Mouse (Mus musculus): ENCODE measurements at regions not wholly inside any gene's neighbourhood (a gene's known extent, or its start where the extent isn't known, plus 50 kb on each side); places are given as distances from the start of the nearest gene placed in this dataset.

GRCm38 (mm10) chr4:131206181-131206885, 262.1 kb downstream of the Matn1 start:
- TF ChIP-seq CTCF (IDR thresholded peaks at IDR 0.05; ENCODE audit: insufficient read depth, low read depth, low read length) (no peak), POLR2A (IDR thresholded peaks at IDR 0.05; ENCODE audit: insufficient read depth, low read depth, low read length) (no peak)
